Mouse (Mus musculus) heart, adult 2 months (tissue): ENCODE measurements around the gene Ccdc3.

ENCODE experiments used
- CTCF ChIP-seq: fragments of 200-600 bp; IDR thresholded peaks from 2 replicates; pipeline ENCODE4 v1.8.1; 2022; ENCODE audit warnings: antibody characterized with exemption, mild to moderate bottlenecking, moderate library complexity
- POLR2A ChIP-seq: fragments of 200-500 bp; IDR thresholded peaks from 2 replicates; pipeline ENCODE4 v1.6.1; 2011; ENCODE audit warnings: mild to moderate bottlenecking, low read depth, low read length, control low read depth; ENCODE audit not compliant: insufficient read depth

GRCm38 (mm10) chr2:5094876-5095275, 42.7 kb upstream of the Ccdc3 start:
- TF ChIP-seq CTCF (no peak), POLR2A (no peak)
